Mouse (Mus musculus) lung, postnatal 25 days (tissue): ENCODE results near the gene H2-K1.
"Not testable (repeated sequence)": the region's sequence is repeated elsewhere in the genome, so short reads cannot be mapped to it uniquely, and the experiment has no call there.

Experiments used
- DNase-seq: peaks from one replicate; pipeline ENCODE4 v3.0.0; 2022; ENCODE audit warnings: low spot score

The H2-K1 gene

DNA sequence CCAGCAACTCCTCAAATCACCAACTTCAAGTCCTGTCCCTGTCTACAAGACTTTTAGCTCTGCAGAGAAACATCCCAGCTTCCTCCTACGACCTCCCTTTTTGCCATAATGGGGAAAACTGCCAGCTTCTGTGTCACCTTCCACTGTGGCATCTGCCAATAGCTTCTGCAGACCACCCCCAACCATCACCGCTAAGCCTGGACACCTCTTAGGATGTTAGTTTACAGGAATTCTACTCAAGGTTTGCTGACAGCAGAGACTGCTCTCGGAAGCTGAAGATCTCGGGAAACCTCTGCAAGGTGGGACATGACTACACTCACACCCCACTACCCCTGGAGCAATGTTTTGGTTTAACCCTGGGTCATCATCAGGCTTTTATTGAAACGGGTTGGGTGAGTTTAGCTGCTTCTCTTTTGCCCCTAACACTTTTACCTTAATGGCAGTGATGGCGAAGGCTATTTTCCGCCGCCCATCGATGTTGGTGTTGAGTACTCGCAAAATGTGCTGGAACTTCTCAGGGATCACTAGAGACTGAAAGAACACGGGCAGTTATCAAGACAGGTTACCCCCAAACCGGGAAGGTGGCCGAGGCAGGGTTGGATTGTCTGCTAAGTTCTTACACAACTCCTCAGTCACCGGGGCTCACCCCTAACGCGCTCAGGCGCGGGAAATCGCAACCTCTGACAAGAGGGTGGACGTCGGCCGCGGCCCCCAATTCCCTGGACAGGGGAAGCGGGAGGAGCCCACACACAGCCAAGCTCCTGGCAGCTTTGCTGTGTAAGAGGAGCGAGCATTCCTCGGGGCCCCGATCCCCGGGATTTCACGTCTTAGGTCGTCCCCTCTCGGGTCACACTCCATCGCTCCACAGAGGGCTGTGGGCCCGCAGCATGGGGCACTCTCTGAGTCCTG lies 45.2 kb downstream of the H2-K1 start:
- no peak for DNase-seq

DNA sequence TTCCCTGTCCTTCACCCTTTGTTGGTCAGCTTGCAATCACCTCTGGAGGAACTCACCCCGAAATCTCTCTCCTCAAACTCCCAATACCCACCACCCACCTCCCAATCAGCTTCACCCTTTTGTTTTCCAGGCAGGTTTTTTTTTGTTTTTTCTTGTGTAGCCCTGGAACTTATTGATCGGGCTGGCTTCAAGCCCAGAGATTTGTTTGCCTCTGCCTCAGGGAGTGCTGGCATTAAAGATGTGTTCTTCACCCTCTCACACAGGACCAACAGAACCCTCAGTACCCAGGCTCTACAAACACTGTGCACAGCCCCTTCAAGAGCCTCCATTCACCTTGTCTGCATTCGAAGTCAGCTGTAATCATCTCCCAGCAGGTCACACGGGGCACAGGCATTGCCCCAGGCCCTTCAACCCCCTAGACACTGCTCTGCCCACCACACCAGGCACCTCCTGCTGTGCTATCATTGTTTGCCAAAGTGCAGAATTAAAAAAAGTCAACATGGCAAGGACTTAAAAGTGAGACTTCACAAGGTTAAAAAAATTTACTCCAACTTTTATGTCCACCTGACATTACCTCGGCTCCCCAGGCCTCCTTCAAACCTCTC lies 46.1 kb downstream of the H2-K1 start:
- DNase-seq, result no peak

GRCm38 (mm10) chr17:33953310-33953709 lies 46.8 kb downstream of the H2-K1 start:
- no peak for DNase-seq

DNA sequence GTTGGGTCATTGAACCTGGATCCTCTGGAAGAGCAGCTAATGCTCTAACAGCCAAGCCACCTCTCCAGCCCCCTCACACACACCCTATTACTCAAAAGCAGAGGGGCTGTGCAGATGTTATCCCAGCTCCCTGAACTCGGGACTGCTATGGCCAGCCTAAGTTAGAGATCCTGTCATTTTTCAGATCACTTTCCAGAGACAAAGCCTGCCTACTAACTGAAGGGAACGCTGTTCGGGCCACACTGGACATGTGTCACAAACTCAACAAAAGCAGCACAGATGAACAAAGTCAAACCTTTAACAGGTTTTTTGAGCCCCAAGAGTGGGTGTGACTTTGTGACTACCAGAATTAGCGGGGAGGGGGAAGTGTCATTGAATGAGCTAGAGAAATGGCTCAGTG lies 47.3 kb downstream of the H2-K1 start:
- DNase-seq, result no peak

- DNase-seq, result not testable (repeated sequence)
These were observed 48.1 kb downstream of the H2-K1 start for GRCm38 (mm10) chr17:33952015-33952414.

DNA sequence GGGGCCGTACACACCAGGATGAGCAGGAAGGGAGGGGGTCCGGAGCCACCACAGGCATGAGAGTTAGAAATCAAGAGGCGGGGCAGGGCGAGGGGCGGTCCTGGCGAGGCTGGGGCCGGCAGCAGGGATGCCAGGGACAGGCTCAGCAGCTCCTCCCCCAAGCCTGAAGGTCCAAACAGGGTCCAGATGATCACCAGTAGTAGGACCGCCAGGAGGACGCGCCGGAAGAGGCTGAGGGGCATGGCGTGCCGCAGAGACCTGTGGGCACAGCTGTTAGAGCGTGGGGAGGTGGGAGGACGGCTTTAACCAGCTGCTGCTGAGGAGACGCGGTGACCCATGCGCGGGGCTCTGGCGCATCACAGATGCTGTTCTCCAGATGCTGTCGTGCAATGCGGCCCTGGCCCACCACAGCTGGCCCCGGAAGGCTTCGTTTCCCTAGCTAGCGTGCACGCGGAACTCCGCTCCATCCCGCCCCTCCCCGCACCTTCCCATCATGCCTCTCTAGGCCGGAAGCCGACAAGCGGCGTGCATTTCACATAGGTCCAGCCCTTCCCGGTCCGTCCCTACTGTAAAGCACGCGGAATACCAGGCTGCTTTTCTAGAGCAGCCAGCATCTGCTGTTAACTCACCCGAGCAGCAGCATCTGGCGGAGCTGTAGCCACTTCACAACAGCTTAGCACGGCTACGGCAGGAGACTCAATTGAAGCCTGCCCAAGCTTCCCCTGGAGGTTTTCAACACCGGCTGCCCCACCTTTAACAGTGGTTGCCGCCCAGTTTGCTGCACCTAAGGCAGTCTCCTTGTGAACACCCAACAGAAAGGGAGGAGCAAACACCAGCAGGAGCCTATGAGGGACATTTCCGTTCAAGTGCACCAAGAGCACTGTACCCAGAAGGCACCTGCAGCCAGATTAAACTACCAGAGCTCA lies 48.9 kb downstream of the H2-K1 start, which contains the start of gene B3galt4:
Gene B3galt4 (minus strand): TSS at position 468 of the 926 bp plus-strand sequence.
- peak; percentile 80 for DNase-seq

DNA sequence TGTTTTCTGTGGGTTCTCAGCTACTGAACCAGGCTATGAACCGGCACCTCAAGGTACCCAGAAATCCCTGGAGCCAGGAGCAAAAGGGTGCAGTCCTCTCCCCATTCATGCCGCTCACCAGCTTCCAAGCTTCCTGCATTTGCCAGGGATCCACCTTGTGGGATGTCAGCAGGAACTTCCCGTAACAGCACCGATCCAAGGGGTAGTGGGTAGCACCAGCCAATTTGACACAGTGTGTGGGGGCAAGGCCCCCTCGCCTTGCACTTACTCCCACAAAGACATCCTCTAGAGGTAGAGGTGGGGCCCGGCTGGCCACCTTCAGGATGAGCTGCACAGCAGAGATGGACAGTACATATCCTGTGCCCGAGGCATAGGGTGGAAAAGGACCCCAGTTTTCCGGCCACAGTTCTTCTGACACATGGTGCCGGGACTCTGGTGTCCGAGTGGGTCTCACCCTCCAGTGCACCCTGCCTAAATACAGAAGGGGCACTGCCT lies 50.0 kb downstream of the H2-K1 start:
- no peak for DNase-seq

GRCm38 (mm10) chr17:33948905-33949537 lies 51.1 kb downstream of the H2-K1 start:
- DNase-seq, result no peak

GRCm38 (mm10) chr17:33948090-33948904 lies 51.9 kb downstream of the H2-K1 start:
- DNase-seq, result no peak

GRCm38 (mm10) chr17:33947430-33948089 lies 52.6 kb downstream of the H2-K1 start:
- DNase-seq, result no peak
